Mouse (Mus musculus) stomach, postnatal 0 days (tissue): ENCODE measurements at regions not wholly inside any gene's neighbourhood (a gene's known extent, or its start where the extent isn't known, plus 50 kb on each side); places are given as distances from the start of the nearest gene placed in this dataset.

Source experiments
- ATAC-seq: fragments of 200-750 bp; cut with Nextera tagmentation; 2 replicates; pipeline ENCODE4 v1.8.0; 2017; ENCODE audit not compliant: low FRiP score, low TSS enrichment
- DNase-seq: peaks from one replicate; pipeline ENCODE4 v3.0.0-alpha.2; 2016; ENCODE audit warnings: low spot score
- H3K27ac ChIP-seq: fragments of 300-500 bp; sonication (generic); replicated peaks from 2 replicates; pipeline ENCODE4 v1.5.1; 2014; ENCODE audit warnings: mild to moderate bottlenecking, control low read depth
- H3K27me3 ChIP-seq: fragments of 300-500 bp; sonication (generic); 2 replicates; pipeline ENCODE4 v1.6.1; 2014; ENCODE audit warnings: low read length; ENCODE audit not compliant: control insufficient read depth, insufficient read depth
- H3K36me3 ChIP-seq: fragments of 300-500 bp; sonication (generic); 2 replicates; pipeline ENCODE4 v1.6.1; 2014; ENCODE audit warnings: low read length, mixed read lengths; ENCODE audit not compliant: control insufficient read depth, insufficient read depth
- H3K4me1 ChIP-seq: fragments of 300-500 bp; sonication (generic); replicated peaks from 2 replicates; pipeline ENCODE4 v1.6.1; 2014; ENCODE audit warnings: antibody characterized with exemption; ENCODE audit not compliant: control insufficient read depth, insufficient read depth
- H3K4me2 ChIP-seq: fragments of 300-500 bp; sonication (generic); replicated peaks from 2 replicates; pipeline ENCODE4 v1.6.1; 2014; ENCODE audit warnings: low read depth, mild to moderate bottlenecking, control low read depth, moderate library complexity
- H3K4me3 ChIP-seq: fragments of 300-500 bp; sonication (generic); 2 replicates; pipeline ENCODE4 v1.5.1; 2014; ENCODE audit warnings: low read depth, low read length, control low read depth
- H3K9ac ChIP-seq: fragments of 300-500 bp; sonication (generic); 2 replicates; pipeline ENCODE4 v1.6.1; 2014; ENCODE audit warnings: mild to moderate bottlenecking, low read length, control low read depth, mixed read lengths
- H3K9me3 ChIP-seq: fragments of 300-500 bp; sonication (generic); 2 replicates; pipeline ENCODE4 v1.6.1; 2016; ENCODE audit warnings: low read length; ENCODE audit not compliant: control insufficient read depth
- CTCF ChIP-seq: IDR thresholded peaks from 2 replicates; pipeline ENCODE4 v1.5.1; 2016; ENCODE audit warnings: antibody characterized with exemption, low read depth, mild to moderate bottlenecking, moderate library complexity
- EP300 ChIP-seq: optimal IDR thresholded peaks from 2 replicates; pipeline ENCODE3; 2016; ENCODE audit warnings: antibody characterized with exemption
- WGBS: fragments of 180-500 bp; shearing (Covaris S2); extraction: QIAGEN DNeasy Blood & Tissue Kit; methylation state at CpG from one replicate; pipeline ENCODE4 v1.1.7; 2014; 5-methylcytosine and 5-hydroxymethylcytosine counted together

DNA sequence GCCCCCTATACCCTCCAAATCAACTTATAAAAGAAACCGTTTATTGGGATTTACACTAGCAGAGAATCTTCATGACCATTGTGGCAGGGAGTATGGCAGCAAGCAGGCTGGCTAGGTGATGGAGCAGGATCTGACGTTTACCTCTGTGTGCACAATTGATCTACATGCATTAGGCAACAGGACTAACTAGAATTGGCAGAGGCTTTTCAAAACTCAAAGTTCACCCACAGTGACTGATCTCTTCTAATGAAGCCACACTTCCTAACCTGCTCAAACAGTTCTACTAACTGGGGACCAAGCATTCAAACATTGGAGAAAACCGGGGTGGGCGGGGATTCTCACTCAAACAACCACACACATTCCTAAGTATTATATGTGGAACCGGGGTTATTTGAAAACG is 1382.9 kb upstream of the Tenm2 start:
- no peak overlapping the region for H3K27ac ChIP-seq
- H3K9me3 ChIP-seq = no peaks in the 10 kb centered on the region
- no peaks in the 10 kb centered on the region for H3K4me1 ChIP-seq
- 72% methylated on average over 6 of the region's 6 CpGs for WGBS
- no peak overlapping the region for H3K4me2 ChIP-seq
- H3K9ac ChIP-seq = no peak overlapping the region
- H3K4me3 ChIP-seq = no peak overlapping the region
- H3K36me3 ChIP-seq = no peaks in the 10 kb centered on the region
- no peak for TF ChIP-seq EP300
- no peak for TF ChIP-seq CTCF
- no peaks in the 10 kb centered on the region for H3K27me3 ChIP-seq
- ATAC-seq (no peak), DNase-seq (no peak)

DNA sequence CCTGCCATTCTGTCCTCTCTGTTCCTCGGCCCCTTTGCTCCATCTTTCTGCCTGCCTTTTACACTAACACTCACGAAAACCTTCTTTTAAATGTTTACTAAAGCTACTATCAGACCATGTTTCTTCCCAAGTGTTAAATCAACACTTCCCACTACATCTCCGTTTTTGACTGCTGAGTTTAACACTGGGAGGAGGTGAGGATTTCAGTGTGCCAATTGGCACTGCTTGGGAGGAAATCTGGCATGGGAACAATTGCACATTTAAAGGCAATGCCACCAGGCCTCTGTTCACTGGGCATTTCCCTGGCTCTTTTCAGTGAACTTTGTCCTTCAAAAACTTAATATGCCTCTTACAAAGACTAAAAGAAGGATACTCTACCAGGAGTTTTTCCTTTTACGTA is 1365.2 kb upstream of the Tenm2 start:
- WGBS = 34% methylated on average over 4 of the region's 4 CpGs
- no peak for DNase-seq
- Histone ChIP-seq H3K36me3 (no peaks in the 10 kb centered on the region), H3K27me3 (no peaks in the 10 kb centered on the region), H3K9me3 (no peaks in the 10 kb centered on the region), H3K27ac (no peak overlapping the region), H3K4me1 (no peaks in the 10 kb centered on the region), H3K9ac (no peak overlapping the region), H3K4me2 (no peak overlapping the region), H3K4me3 (no peak overlapping the region)
- ATAC-seq = no peak
- no peak for TF ChIP-seq CTCF
- TF ChIP-seq EP300 = no peak

DNA sequence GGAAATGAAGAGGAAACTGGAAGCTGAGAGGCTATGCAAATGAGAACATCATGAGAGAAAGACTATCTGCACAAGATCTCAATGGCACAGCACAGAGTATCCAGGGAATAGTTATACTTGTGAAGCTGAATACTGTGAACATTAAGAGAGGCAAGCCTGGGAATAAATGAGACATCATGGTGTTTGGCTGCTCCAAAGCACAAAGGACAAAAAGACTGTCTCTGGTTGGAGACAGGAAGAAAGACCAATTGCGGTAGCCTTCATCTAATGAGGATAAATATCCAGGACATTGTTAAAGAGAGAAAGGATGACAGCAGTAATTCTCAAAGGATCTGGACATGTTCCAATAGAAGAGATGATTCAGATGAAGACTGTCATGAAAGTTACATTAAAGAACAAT is 1332.8 kb upstream of the Tenm2 start:
- Histone ChIP-seq H3K27me3 (no peaks in the 10 kb centered on the region), H3K4me1 (no peaks in the 10 kb centered on the region), H3K9me3 (no peaks in the 10 kb centered on the region), H3K4me2 (no peak overlapping the region), H3K36me3 (no peaks in the 10 kb centered on the region), H3K9ac (no peak overlapping the region), H3K4me3 (no peak overlapping the region), H3K27ac (no peak overlapping the region)
- no peak for TF ChIP-seq CTCF
- TF ChIP-seq EP300 = no peak
- ATAC-seq = no peak
- DNase-seq = no peak
- 86% methylated on average over 1 of the region's 1 CpGs for WGBS

DNA sequence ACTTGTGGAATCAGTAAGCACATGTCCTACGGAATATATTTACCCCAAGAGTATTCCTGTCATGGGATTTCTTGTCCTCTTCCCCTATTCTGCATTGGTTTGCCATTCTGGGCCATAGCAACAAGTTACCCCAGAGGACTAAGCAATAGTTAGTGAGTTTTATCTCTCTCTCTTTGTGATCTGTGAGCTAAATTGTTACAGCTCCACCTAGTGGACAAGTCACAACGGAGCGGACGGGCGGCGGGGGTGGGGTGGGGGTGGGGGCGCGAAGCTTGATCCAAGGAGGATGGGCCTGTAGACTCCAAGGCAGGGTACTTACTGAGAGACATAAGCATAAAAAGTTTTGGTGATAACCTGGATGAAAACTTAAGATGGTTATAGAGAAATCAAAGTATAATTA is 1308.1 kb upstream of the Tenm2 start:
- H3K27me3 ChIP-seq = no peaks in the 10 kb centered on the region
- no peak overlapping the region for H3K27ac ChIP-seq
- TF ChIP-seq EP300 (no peak), CTCF (peak; percentile 60)
- no peak overlapping the region for H3K4me2 ChIP-seq
- no peak for ATAC-seq
- H3K9ac ChIP-seq = no peak overlapping the region
- no peak overlapping the region for H3K4me3 ChIP-seq
- WGBS = 8% methylated on average over 8 of the region's 8 CpGs
- DNase-seq = peak; percentile 22
- no peaks in the 10 kb centered on the region for H3K36me3 ChIP-seq
- H3K9me3 ChIP-seq = no peaks in the 10 kb centered on the region
- no peaks in the 10 kb centered on the region for H3K4me1 ChIP-seq

- TF ChIP-seq EP300 = no peak
- no peak for TF ChIP-seq CTCF
- Histone ChIP-seq H3K4me2 (no peak overlapping the region), H3K9ac (no peak overlapping the region), H3K36me3 (no peaks in the 10 kb centered on the region), H3K27me3 (no peaks in the 10 kb centered on the region), H3K27ac (no peak overlapping the region), H3K4me1 (no peaks in the 10 kb centered on the region), H3K9me3 (no peaks in the 10 kb centered on the region), H3K4me3 (no peak overlapping the region)
- DNase-seq (no peak), ATAC-seq (no peak)
- 56% methylated on average over 2 of the region's 2 CpGs for WGBS
Observed at GRCm38 (mm10) chr11:38540097-38540496, 1304.3 kb upstream of the Tenm2 start.

DNA sequence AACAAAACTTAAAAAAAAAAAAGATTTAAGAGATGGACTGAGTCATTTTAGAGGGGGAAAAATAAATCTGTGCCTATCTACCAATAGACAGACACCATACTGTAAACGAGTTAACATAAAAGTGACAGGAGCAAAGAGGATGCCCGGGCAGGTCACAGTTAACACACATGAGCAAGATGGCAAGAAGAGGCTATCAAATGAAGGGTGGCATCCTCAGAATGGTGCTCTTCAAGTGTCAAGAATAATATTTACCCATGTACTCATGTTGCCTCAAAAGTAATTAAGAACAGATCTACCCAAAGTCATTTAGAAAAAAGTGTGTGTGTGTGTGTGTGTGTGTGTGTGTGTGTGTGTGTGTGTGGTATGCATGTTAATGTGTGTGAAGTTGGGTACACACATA is 1296.5 kb upstream of the Tenm2 start:
- H3K9ac ChIP-seq = no peak overlapping the region
- H3K4me1 ChIP-seq = no peaks in the 10 kb centered on the region
- no peaks in the 10 kb centered on the region for H3K36me3 ChIP-seq
- H3K4me2 ChIP-seq = no peak overlapping the region
- no peak overlapping the region for H3K4me3 ChIP-seq
- 85% methylated on average over 2 of the region's 2 CpGs for WGBS
- TF ChIP-seq CTCF (no peak), EP300 (no peak)
- ATAC-seq (no peak), DNase-seq (no peak)
- no peaks in the 10 kb centered on the region for H3K27me3 ChIP-seq
- H3K9me3 ChIP-seq = no peaks in the 10 kb centered on the region
- no peak overlapping the region for H3K27ac ChIP-seq

DNA sequence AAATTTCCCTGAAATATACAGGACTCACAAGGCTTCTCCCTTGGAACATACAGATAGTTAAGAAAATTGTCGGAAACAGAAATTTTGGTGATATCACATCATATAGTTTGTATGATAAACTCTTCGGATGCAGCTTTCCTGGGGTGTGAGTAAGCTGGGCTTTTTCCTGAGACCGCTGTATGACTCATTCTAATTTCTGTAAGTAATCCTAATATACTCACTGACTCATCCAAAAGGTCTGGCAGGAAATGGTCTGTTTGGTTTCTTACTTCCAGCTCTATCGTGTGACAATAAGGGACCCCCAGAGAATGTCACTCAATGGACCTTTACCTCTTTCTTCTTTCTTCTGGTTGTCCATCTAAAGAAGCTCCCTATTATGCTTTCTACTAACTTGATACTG is 1273.9 kb upstream of the Tenm2 start:
- Histone ChIP-seq H3K9me3 (no peaks in the 10 kb centered on the region), H3K36me3 (no peaks in the 10 kb centered on the region), H3K27ac (no peak overlapping the region), H3K27me3 (no peaks in the 10 kb centered on the region), H3K4me2 (no peak overlapping the region), H3K4me1 (no peaks in the 10 kb centered on the region), H3K9ac (no peak overlapping the region), H3K4me3 (no peak overlapping the region)
- WGBS = 71% methylated on average over 4 of the region's 4 CpGs
- no peak for ATAC-seq
- TF ChIP-seq EP300 (no peak), CTCF (no peak)
- DNase-seq = no peak
